Mouse (Mus musculus) erythroblast, embryonic 14.5 days (primary cell): ENCODE results near the gene Srp54a.

Experiments
- GATA1 ChIP-seq: IDR thresholded peaks from 2 replicates; pipeline ENCODE4 v1.6.1; 2012; ENCODE audit warnings: low read length, inconsistent platforms, mixed read lengths
- TAL1 ChIP-seq: IDR thresholded peaks from 3 replicates; pipeline ENCODE4 v1.6.1; 2012; ENCODE audit warnings: low read length, inconsistent platforms, mixed read lengths

GRCm38 (mm10) chr12:55073686-55074085, 6.4 kb upstream of the Srp54a start:
- TF ChIP-seq GATA1 (no peak), TAL1 (no peak)
